Mouse (Mus musculus) stomach, embryonic 14.5 days (tissue): ENCODE data around the gene Krtap7-1. TPM values are rescaled to one million over a fixed set of nuclear protein-coding genes. Genes with fewer than 3 reads are reported as not detected.

ENCODE experiments used
- ATAC-seq: fragments of 200-750 bp; cut with Nextera tagmentation; 2 replicates; pipeline ENCODE4 v1.8.0; 2017; ENCODE audit warnings: low read depth, moderate TSS enrichment; ENCODE audit not compliant: insufficient number of reproducible peaks, insufficient read depth, low FRiP score
- H3K27ac ChIP-seq: fragments of 300-500 bp; sonication (generic); 2 replicates; pipeline ENCODE4 v1.5.1; 2014; ENCODE audit warnings: mild to moderate bottlenecking, low read length, moderate library complexity, mixed read lengths
- H3K27me3 ChIP-seq: fragments of 300-500 bp; sonication (generic); 2 replicates; pipeline ENCODE4 v1.6.1; 2014; ENCODE audit warnings: low read length, control low read depth, mixed read lengths; ENCODE audit not compliant: control insufficient read depth, insufficient read depth
- H3K36me3 ChIP-seq: fragments of 300-500 bp; sonication (generic); 2 replicates; pipeline ENCODE4 v1.6.1; 2014; ENCODE audit warnings: mild to moderate bottlenecking, control low read depth, low read length, moderate library complexity, mixed read lengths; ENCODE audit not compliant: control insufficient read depth, insufficient read depth
- H3K4me1 ChIP-seq: fragments of 300-500 bp; sonication (generic); 2 replicates; pipeline ENCODE4 v1.6.1; 2014; ENCODE audit warnings: low read length, control low read depth, mixed read lengths; ENCODE audit not compliant: control insufficient read depth, insufficient read depth
- H3K4me2 ChIP-seq: fragments of 300-500 bp; sonication (generic); replicated peaks from 2 replicates; pipeline ENCODE4 v1.6.1; 2014; ENCODE audit warnings: low read depth, low read length, control low read depth
- H3K4me3 ChIP-seq: fragments of 300-500 bp; sonication (generic); 2 replicates; pipeline ENCODE4 v1.5.1; 2014; ENCODE audit warnings: low read depth, low read length, control low read depth
- H3K9ac ChIP-seq: fragments of 300-500 bp; sonication (generic); replicated peaks from 2 replicates; pipeline ENCODE4 v1.6.1; 2014; ENCODE audit warnings: low read depth, mild to moderate bottlenecking, control low read depth, low read length, moderate library complexity, mixed read lengths
- H3K9me3 ChIP-seq: fragments of 300-500 bp; sonication (generic); 2 replicates; pipeline ENCODE4 v1.6.1; 2016; ENCODE audit warnings: low read depth, low read length, control low read depth; ENCODE audit not compliant: control insufficient read depth
- WGBS: fragments of 180-500 bp; shearing (Covaris S2); extraction: QIAGEN DNeasy Blood & Tissue Kit; methylation state at CpG from one replicate; pipeline ENCODE4 v1.1.7; 2014; 5-methylcytosine and 5-hydroxymethylcytosine counted together
- polyA plus RNA-seq: library from polyadenylated mRNA; unstranded; fragments of >200 nt; fragmentation: Nextera tagmentation; extraction: Ambion mirVana; gene quantifications from 2 replicates; pipeline ENCODE4 v1.2.1, GENCODE M21; 2014

Krtap7-1 gene
- not detected in 2 replicates for polyA plus RNA-seq

DNA sequence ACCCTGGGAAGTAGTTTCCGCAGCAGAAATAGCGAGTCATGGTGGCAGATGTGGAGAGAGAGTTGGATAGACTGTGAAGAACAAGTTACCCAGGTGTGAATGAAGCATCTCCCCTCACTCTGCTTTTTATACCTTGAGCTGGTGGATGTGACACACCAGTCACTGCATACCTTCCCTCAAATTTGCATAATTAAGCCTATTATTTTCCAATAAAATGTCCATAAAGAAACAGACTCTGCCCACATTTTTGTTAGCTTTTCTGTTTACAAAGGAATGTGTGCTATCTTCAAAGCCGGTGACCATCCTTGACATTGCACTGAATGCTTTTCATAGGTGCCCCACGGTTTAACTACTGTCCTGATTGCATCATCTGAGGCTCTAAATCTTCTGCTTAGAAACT, at the start of gene Krtap7-1:
Gene Krtap7-1, minus strand, starts transcription at position 101 of the 400 bp plus-strand sequence.
- Histone ChIP-seq H3K27me3 (no peaks in the 10 kb centered on the region), H3K9ac (no peak within 1 kb of the TSS), H3K9me3 (no peaks in the 10 kb centered on the region), H3K27ac (no peak within 1 kb of the TSS), H3K36me3 (no peaks in the 10 kb centered on the region), H3K4me2 (no peak within 1 kb of the TSS), H3K4me1 (no peaks in the 10 kb centered on the region), H3K4me3 (no peak within 1 kb of the TSS)
- no peak for ATAC-seq
- WGBS: 84% methylated on average over 4 of the region's 4 CpGs

DNA sequence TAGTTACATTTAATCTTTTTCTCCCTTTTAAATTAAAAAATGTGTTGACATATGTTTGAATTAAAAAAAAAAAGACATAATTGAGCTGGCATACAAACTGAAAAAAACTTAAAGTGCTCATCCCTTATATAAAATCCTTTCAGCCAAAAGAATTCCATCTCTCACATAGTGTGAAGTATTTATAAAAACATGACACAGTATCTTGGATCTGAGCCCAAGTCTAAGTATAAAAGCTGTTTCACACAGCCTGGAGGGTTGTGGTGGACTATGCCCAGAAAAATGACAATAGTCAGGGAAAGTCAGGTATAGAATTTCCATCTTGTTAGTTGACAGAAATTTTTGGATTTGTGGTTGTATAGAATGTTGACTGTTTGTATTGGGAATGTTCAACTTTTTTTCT, 42.2 kb upstream of the Krtap7-1 start:
- Histone ChIP-seq H3K4me1 (no peaks in the 10 kb centered on the region), H3K4me3 (no peak overlapping the region), H3K27ac (no peak overlapping the region), H3K36me3 (no peaks in the 10 kb centered on the region), H3K9me3 (no peaks in the 10 kb centered on the region), H3K4me2 (no peak overlapping the region), H3K27me3 (no peaks in the 10 kb centered on the region), H3K9ac (no peak overlapping the region)
- ATAC-seq: 0 out of 2 replicates have a peak, but pooled peaks have one; percentile 46

DNA sequence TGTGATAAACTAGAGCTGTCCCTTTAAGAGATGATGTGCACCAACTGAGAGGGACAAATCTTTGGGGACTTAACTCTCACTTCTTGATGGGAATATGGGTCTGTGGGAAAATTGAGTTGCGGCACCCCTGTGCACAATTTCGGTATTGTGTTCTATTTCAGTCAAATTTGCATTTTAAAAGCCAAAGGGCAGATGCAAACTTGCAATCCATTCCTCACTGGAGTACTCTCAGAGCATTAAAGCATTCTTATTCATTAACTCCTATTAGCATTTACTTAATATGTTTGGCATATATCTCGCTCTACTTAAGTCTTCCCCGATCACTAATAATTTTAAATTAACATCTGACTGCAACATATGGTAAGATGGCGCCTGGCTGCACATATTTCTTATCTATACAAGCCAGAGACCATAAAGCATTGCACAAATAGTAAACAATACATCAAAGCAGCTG, 29.9 kb upstream of the Krtap7-1 start:
- H3K27ac ChIP-seq: no peak overlapping the region
- 80% methylated on average over 5 of the region's 5 CpGs for WGBS
- no peak overlapping the region for H3K4me2 ChIP-seq
- no peaks in the 10 kb centered on the region for H3K4me1 ChIP-seq
- no peaks in the 10 kb centered on the region for H3K27me3 ChIP-seq
- ATAC-seq: no peak
- H3K36me3 ChIP-seq: no peaks in the 10 kb centered on the region
- H3K9ac ChIP-seq: no peak overlapping the region
- H3K4me3 ChIP-seq: no peak overlapping the region
- no peaks in the 10 kb centered on the region for H3K9me3 ChIP-seq

DNA sequence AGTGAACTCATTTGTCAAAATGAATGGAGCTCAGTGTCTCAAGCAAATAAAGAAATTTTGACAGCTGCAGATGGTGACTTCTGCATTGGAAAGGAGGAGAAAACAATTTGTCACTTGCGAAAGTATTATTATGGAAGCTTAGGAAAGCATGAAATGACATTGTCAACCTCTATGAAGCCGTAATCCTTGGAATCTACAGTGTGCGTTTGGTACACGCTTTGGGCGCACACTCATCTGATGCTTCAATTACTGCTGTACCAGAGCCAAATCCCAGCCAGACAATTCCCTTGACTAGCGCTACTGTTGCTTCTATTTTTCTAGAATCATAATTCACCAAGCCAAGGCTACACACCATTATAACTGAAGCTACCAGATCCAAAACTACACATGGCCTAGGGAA, 29.2 kb upstream of the Krtap7-1 start:
- Histone ChIP-seq H3K9me3 (no peaks in the 10 kb centered on the region), H3K9ac (no peak overlapping the region), H3K36me3 (no peaks in the 10 kb centered on the region), H3K27ac (no peak overlapping the region), H3K27me3 (no peaks in the 10 kb centered on the region), H3K4me3 (no peak overlapping the region), H3K4me2 (no peak overlapping the region), H3K4me1 (no peaks in the 10 kb centered on the region)
- no peak for ATAC-seq
- 90% methylated on average over 6 of the region's 6 CpGs for WGBS

DNA sequence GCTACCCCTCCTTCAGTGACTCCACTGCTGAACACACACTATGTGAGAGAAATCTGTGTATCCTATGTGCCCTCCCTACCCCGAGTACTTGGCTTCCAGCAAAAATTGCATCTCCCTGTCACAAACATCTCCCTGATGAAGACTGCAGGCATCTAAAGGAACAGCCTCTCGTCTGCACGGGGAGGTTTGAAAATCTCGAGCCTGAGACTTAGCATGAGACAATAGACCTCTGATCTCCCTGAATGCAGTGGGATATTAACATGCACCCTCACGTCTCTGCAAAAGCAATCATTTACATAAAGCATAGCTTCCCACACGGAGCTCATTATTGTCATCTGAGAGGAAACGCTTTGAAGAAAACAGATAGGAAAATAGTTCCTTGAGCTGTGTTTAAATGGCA, 22.4 kb upstream of the Krtap7-1 start:
- ATAC-seq: no peak

DNA sequence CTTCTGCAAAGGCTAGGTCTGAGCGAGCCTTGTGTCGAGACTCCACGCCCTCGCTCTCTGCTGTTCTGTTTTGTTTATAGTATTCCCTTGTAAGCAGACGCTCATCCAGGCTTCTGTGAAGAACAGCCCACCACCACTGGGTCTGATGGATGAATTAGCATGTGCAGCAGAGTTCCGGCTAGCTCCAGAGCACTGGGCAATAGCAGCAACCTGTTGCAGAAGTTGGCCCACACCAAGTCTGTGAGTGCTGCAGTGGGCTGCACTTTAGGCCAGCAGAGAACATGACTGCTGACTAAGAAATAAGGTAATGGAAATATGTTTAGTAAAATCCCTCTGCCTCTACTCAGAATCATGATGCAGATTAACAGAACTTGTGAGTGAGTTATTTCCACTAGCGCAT, 21.7 kb upstream of the Krtap7-1 start:
- no peak overlapping the region for H3K4me2 ChIP-seq
- ATAC-seq: no peak
- H3K27ac ChIP-seq: no peak overlapping the region
- H3K36me3 ChIP-seq: no peaks in the 10 kb centered on the region
- whole genome bisulfite sequencing: 28% methylated on average over 7 of the region's 7 CpGs
- H3K27me3 ChIP-seq: no peaks in the 10 kb centered on the region
- no peaks in the 10 kb centered on the region for H3K9me3 ChIP-seq
- no peak overlapping the region for H3K4me3 ChIP-seq
- H3K4me1 ChIP-seq: no peaks in the 10 kb centered on the region
- no peak overlapping the region for H3K9ac ChIP-seq

More for the DNA sequence above, 22.4 kb upstream of the Krtap7-1 start:
- no peak overlapping the region for H3K27ac ChIP-seq
- H3K9me3 ChIP-seq: no peaks in the 10 kb centered on the region
- no peaks in the 10 kb centered on the region for H3K4me1 ChIP-seq
- WGBS: 42% methylated on average over 7 of the region's 7 CpGs
- no peak overlapping the region for H3K4me3 ChIP-seq
- H3K27me3 ChIP-seq: no peaks in the 10 kb centered on the region
- no peak overlapping the region for H3K9ac ChIP-seq
- H3K4me2 ChIP-seq: no peak overlapping the region
- H3K36me3 ChIP-seq: no peaks in the 10 kb centered on the region

DNA sequence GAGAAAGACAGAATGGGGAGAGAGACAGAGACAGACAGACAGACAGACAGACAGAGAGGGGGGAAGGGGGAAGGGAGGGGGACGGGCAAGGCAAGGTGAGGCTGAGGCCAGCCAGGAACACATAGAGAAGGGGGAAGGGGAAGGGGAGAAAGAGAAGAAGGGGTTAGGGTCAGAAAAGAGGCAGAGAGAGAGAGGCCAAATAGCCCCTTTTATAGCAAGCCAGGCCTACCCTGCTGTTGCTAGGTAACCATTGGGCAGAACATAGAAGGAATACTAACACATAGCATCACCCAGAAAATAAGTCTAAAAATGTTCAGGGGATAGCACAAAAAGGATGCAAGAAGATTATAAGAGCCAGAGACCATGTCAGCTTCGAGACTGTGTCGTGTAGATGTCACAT, 20.3 kb upstream of the Krtap7-1 start:
- H3K9me3 ChIP-seq: no peaks in the 10 kb centered on the region
- no peak for ATAC-seq
- no peak overlapping the region for H3K4me3 ChIP-seq
- H3K27me3 ChIP-seq: no peaks in the 10 kb centered on the region
- H3K4me2 ChIP-seq: no peak overlapping the region
- no peak overlapping the region for H3K27ac ChIP-seq
- H3K4me1 ChIP-seq: no peaks in the 10 kb centered on the region
- WGBS: 78% methylated on average over 3 of the region's 3 CpGs
- no peak overlapping the region for H3K9ac ChIP-seq
- no peaks in the 10 kb centered on the region for H3K36me3 ChIP-seq

DNA sequence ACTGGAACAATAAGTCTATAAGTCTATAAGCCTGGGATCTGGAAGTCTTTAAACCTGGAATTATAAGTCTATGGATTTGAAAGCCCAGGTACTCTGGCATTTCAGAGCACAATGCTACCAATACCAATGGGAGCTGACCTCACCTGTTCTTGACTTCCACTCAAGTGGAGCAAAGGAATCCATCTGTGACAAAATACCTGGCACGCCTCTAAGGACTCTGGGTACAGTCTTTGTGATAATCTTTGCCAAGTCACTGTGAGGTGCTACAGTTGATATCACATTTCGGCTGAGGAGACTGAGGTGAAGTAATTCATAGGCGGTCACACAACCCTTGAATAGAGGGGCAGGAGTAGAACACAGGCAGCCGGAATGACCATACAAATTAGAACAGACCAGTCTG, 12.9 kb upstream of the Krtap7-1 start:
- Histone ChIP-seq H3K9me3 (no peaks in the 10 kb centered on the region), H3K27ac (no peak overlapping the region), H3K4me1 (no peaks in the 10 kb centered on the region), H3K36me3 (no peaks in the 10 kb centered on the region), H3K27me3 (no peaks in the 10 kb centered on the region), H3K9ac (no peak overlapping the region), H3K4me3 (no peak overlapping the region), H3K4me2 (no peak overlapping the region)
- 90% methylated on average over 4 of the region's 4 CpGs for WGBS
- ATAC-seq: no peak

DNA sequence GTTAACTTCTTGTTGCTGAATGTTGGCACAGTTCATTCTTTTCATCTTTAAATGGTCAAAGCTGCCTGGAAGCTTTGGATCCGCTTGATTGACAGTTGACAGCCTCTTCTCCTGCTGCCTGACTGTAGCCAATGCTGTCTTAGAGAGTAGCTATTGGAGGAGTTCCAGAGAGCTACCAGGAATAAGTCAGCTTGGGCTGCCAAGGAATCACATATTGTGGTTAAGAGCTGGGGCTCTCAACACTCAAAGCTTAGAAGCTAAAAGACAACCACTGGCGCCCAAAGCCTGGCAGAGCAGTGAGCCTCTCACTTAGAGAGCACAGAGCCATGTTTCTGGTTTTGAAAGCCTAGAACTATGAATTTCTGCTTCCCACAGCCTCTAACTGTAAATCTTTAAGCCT, 12.4 kb upstream of the Krtap7-1 start:
- Histone ChIP-seq H3K4me1 (no peaks in the 10 kb centered on the region), H3K4me2 (no peak overlapping the region), H3K27me3 (no peaks in the 10 kb centered on the region), H3K9me3 (no peaks in the 10 kb centered on the region), H3K4me3 (no peak overlapping the region), H3K9ac (no peak overlapping the region), H3K36me3 (no peaks in the 10 kb centered on the region), H3K27ac (no peak overlapping the region)
- WGBS: 88% methylated on average over 2 of the region's 2 CpGs
- ATAC-seq: no peak
